Mouse (Mus musculus) thymus, adult 2 months (tissue): ENCODE data around the gene Gata1.

Experiments
- CTCF ChIP-seq: fragments of 200-500 bp; IDR thresholded peaks from 2 replicates; pipeline ENCODE4 v1.5.1; 2012; ENCODE audit warnings: mild to moderate bottlenecking, control low read depth, low read length, moderate library complexity, borderline replicate concordance; ENCODE audit not compliant: control insufficient read depth, poor library complexity, insufficient read depth; ENCODE audit errors: extremely low read depth
- POLR2A ChIP-seq: fragments of 200-500 bp; IDR thresholded peaks from 2 replicates; pipeline ENCODE4 v1.6.1; 2012; ENCODE audit warnings: mild to moderate bottlenecking, low read length, control low read depth, moderate library complexity; ENCODE audit not compliant: control insufficient read depth, poor library complexity, insufficient read depth; ENCODE audit errors: extremely low read depth

DNA sequence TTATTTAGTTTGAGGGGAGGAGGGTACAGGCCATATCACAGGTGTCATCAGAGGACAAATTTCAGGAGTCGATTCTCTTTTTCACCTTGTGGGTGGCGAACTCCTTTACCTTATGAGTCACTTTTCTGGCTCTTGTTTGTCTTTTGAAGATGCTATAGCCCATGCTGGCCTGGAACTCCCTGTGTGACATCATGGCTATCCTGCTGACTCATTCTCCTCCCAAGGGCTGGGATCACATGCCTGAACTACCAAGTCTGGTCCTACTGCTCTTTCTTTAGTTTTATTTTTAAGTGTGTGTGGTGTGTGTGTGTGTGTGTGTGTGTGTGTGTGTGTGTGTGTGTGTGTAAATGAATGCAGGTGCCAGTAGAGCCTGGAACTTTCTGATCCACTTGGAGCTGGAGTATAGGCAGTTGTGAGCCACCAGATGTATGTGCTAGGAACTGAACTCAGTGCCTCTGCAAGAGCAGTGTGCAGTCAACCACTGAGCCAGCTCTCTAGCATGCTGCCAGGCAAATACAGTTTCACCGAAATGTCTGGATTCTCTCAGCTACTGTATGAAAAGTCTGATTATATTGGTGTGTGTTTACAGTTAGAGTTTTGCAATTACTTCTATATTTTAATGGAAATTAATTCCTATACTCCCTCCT is 22.8 kb upstream of the Gata1 start:
- TF ChIP-seq POLR2A: no peak
- no peak for TF ChIP-seq CTCF
